Mouse (Mus musculus) spleen, adult 2 months (tissue): Measurements from ENCODE around the gene Ucn2. TPM values are rescaled to one million over a fixed set of nuclear protein-coding genes. Genes with fewer than 3 reads are reported as not detected.

ENCODE experiments used
- DNase-seq, 2 experiments: peaks; one replicate each; pipeline versions ENCODE4 v3.0.0 to v3.0.0-alpha.2; 2012 to 2021; ENCODE audit warnings: low spot score in 2 of 2, low read depth in 1 of 2
- H3K27ac ChIP-seq: fragments of 200-500 bp; 2 replicates; pipeline ENCODE4 v1.5.1; 2012; ENCODE audit warnings: low read length, inconsistent platforms; ENCODE audit not compliant: insufficient read depth
- H3K27me3 ChIP-seq: fragments of 200-500 bp; 2 replicates; pipeline ENCODE4 v1.6.1; 2012; ENCODE audit warnings: mild to moderate bottlenecking, moderate library complexity, low read length, inconsistent platforms; ENCODE audit not compliant: control insufficient read depth, insufficient read depth
- H3K36me3 ChIP-seq: fragments of 200-500 bp; 2 replicates; pipeline ENCODE4 v1.6.1; 2012; ENCODE audit warnings: mild to moderate bottlenecking, low read length, inconsistent platforms; ENCODE audit not compliant: control insufficient read depth, insufficient read depth
- H3K4me1 ChIP-seq: fragments of 200-500 bp; 2 replicates; pipeline ENCODE4 v1.6.1; 2011; ENCODE audit warnings: inconsistent platforms; ENCODE audit not compliant: control insufficient read depth, insufficient read depth, insufficient read length
- H3K4me3 ChIP-seq: fragments of 200-500 bp; 2 replicates; pipeline ENCODE4 v1.5.1; 2011; ENCODE audit warnings: mild to moderate bottlenecking, inconsistent platforms; ENCODE audit not compliant: insufficient read depth, insufficient read length; ENCODE audit errors: extremely low read depth
- CTCF ChIP-seq: fragments of 200-500 bp; IDR thresholded peaks from 2 replicates; pipeline ENCODE4 v1.5.1; 2011; ENCODE audit warnings: mild to moderate bottlenecking, inconsistent platforms; ENCODE audit not compliant: insufficient read depth, insufficient read length, insufficient replicate concordance; ENCODE audit errors: extremely low read depth
- POLR2A ChIP-seq: fragments of 200-500 bp; IDR thresholded peaks from 2 replicates; pipeline ENCODE4 v1.6.1; 2011; ENCODE audit warnings: low read depth, low read length, inconsistent platforms
- WGBS: fragments of 180-500 bp; shearing (Covaris S2); methylation state at CpG from one replicate; pipeline ENCODE4 v1.1.7; 2018; 5-methylcytosine and 5-hydroxymethylcytosine counted together
- polyA plus RNA-seq: library from polyadenylated mRNA; depleted of rRNA; stranded (reverse); fragments of >200 nt; gene quantifications from 2 replicates; pipeline ENCODE4 v1.2.3, GENCODE M21; 2012

The Ucn2 gene
- polyA plus RNA-seq, 1 experiment: 0.92 TPM

DNA sequence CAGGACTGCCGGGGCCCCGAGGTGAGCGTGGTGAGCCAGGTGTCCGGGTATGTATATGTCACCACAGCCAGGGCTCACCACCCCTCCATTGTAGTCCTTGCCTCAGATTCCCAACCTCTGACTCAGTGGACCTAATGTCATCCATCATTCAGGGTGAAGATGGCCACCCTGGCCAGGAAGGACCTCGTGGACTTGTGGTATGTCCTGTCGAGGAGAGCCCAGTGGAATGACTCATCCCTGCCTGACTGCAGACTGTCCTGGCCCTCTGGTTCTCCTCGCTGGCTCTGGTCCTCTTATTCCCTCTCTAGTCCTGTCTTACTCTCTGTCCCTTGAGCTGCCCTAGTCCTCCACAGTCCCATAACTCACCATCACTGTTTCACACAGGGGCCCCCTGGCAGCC lies 7.8 kb upstream of the Ucn2 start:
- H3K4me3 ChIP-seq: no peak overlapping the region
- no peak for TF ChIP-seq POLR2A
- no peak for TF ChIP-seq CTCF
- no peaks in the 10 kb centered on the region for H3K36me3 ChIP-seq
- no peak overlapping the region for H3K27ac ChIP-seq
- no peak for DNase-seq
- WGBS: 68% methylated on average over 7 of the region's 7 CpGs
- H3K27me3 ChIP-seq: no peaks in the 10 kb centered on the region
- H3K4me1 ChIP-seq: no peaks in the 10 kb centered on the region

- no peaks in the 10 kb centered on the region for H3K27me3 ChIP-seq
- WGBS: 56% methylated on average over 8 of the region's 8 CpGs
- TF ChIP-seq CTCF (no peak), POLR2A (no peak)
Measured at GRCm38 (mm10) chr9:108982498-108982897, 3.3 kb upstream of the Ucn2 start.

DNA sequence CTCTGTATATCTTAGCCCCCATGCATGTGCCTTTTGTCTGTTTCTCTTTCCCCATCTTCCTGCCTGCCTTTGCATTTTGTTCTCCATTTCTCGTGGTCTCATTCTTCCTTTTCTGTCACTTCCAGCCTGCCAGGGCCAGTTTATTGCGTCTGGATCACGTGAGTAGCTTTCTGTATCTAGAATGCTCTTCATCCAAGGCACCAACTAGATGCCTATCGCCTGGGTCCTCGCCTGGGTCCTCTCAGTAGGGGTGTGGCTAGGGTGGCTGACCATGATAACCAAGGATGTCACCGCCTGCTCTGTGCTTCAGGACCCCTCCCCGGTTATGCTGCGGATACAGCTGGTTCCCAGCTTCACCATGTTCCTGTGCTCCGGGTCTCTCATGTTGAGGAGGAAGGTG lies 2.6 kb upstream of the Ucn2 start:
- no peaks in the 10 kb centered on the region for H3K4me1 ChIP-seq
- DNase-seq: no peak
- no peaks in the 10 kb centered on the region for H3K36me3 ChIP-seq
- H3K27me3 ChIP-seq: no peaks in the 10 kb centered on the region
- no peak overlapping the region for H3K27ac ChIP-seq
- no peak overlapping the region for H3K4me3 ChIP-seq
- no peak for TF ChIP-seq CTCF
- TF ChIP-seq POLR2A: no peak
- 61% methylated on average over 9 of the region's 9 CpGs for WGBS

More at GRCm38 (mm10) chr9:108982498-108982897, 3.3 kb upstream of the Ucn2 start:
- DNase-seq: no peak
- Histone ChIP-seq H3K4me3 (no peak overlapping the region), H3K36me3 (no peaks in the 10 kb centered on the region), H3K4me1 (no peaks in the 10 kb centered on the region), H3K27ac (no peak overlapping the region)

- WGBS: 54% methylated on average over 12 of the region's 15 CpGs
- H3K36me3 ChIP-seq: no peaks in the 10 kb centered on the region
- H3K4me1 ChIP-seq: peaks cover 8% of the 10 kb centered on the region; the same call in 1 of the 2 replicates
- H3K27me3 ChIP-seq: no peaks in the 10 kb centered on the region
- H3K4me3 ChIP-seq: no peak overlapping the region
- DNase-seq: no peak
- H3K27ac ChIP-seq: no peak overlapping the region
- no peak for TF ChIP-seq CTCF
- no peak for TF ChIP-seq POLR2A
Measured at GRCm38 (mm10) chr9:108987704-108988350, 2.0 kb downstream of the Ucn2 start.

DNA sequence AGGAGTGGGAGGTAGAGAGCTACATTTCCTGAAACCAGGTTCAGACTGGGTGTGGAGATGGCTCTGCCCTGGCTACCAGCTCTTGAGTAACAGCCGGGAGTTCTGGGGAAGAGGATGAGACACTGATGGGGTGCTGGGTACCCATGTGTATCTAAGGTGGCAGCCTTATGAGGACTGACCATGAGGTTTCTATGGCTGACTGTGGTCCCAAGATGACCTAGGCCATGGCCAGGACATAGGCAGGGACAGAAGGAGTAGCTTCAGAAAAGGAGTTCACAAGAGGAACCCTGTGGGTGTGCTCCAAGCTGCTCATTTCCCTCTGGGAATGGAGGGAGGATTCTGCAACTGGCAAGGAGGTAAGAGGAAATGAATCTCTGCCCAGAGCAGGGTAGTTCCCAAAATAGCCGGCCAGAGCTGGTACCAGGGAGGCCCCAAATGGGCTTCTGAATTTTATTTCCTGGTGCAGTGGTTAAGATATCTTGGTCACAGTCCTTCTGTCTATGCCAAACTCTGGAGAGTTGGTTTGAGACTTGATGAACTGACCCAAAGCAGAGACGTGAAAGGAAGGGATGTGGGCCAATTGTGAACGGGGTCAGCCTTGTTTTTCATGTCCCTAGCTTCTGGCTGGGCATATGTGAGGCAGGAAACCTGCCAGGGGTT lies 4.1 kb downstream of the Ucn2 start:
- WGBS: 53% methylated on average over 4 of the region's 4 CpGs
- Histone ChIP-seq H3K4me3 (no peak overlapping the region), H3K36me3 (no peaks in the 10 kb centered on the region), H3K27me3 (no peaks in the 10 kb centered on the region), H3K27ac (peak overlapping the region; percentile 18; the same call in 1 of the 2 replicates), H3K4me1 (peaks cover 8% of the 10 kb centered on the region; the same call in 1 of the 2 replicates)
- TF ChIP-seq CTCF (no peak), POLR2A (no peak)
- no peak for DNase-seq

- no peaks in the 10 kb centered on the region for H3K36me3 ChIP-seq
- H3K4me1 ChIP-seq: peaks cover 8% of the 10 kb centered on the region; the same call in 1 of the 2 replicates
- no peak for TF ChIP-seq POLR2A
- no peak for TF ChIP-seq CTCF
- no peak overlapping the region for H3K4me3 ChIP-seq
- 79% methylated on average over 7 of the region's 7 CpGs for WGBS
- DNase-seq: no peak
- H3K27ac ChIP-seq: 0 out of 2 replicates have a peak overlapping the region, but pooled peaks have one; percentile 18
- no peaks in the 10 kb centered on the region for H3K27me3 ChIP-seq
Measured at GRCm38 (mm10) chr9:108990462-108990820, 4.6 kb downstream of the Ucn2 start.
